Mouse (Mus musculus) CD4-positive, CD25-positive, alpha-beta regulatory T cell, adult 9 weeks (primary cell): ENCODE data around the gene Prep. TPM values are rescaled to one million over a fixed set of nuclear protein-coding genes. Genes with fewer than 3 reads are reported as not detected.

ENCODE experiments used
- polyA plus RNA-seq: library from polyadenylated mRNA; unstranded; fragments of 100-300 nt; shearing (Covaris generic); gene quantifications from one replicate; pipeline ENCODE4 v1.2.1, GENCODE M21; 2017

Prep gene
- 2.5 TPM for polyA plus RNA-seq

DNA sequence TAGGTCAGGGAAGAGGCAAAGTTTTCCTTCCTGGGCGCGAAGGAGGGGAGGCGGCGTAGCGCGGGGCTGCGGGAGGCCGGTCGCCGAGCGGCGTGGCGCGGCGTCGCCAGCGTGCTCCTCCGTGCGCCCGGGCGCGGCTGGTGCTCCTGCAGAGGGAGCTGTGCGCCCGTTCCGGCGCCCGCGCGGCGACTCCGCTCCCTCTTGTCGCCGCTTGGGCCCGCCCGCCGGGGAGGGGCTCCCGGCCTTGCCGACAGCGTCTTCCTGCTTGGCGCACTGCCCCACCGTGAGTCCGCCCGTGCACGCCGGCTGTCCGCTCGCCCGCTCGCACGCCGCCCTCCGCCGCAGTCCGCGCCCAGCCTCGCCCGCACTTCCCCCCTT is at the start of gene Prep:
Prep (plus strand) TSS at position 273 of the 378 bp plus-strand sequence.

GRCm38 (mm10) chr10:45177798-45178197 is 110.8 kb downstream of the Prep start, which contains the start of gene Popdc3:
TSS of gene Popdc3 (plus strand) at chr10:45178098.

Other genes starting within 250 kb of the Prep start
- gene Popdc3, start 110.9 kb downstream of the Prep start, polyA plus RNA-seq, result not detected